Mouse (Mus musculus) layer of hippocampus, postnatal 36 days (tissue): ENCODE results near the gene Chpf2. TPM values are rescaled to one million over a fixed set of nuclear protein-coding genes. Genes with fewer than 3 reads are reported as not detected.
"Not testable (repeated sequence)": the region's sequence is repeated elsewhere in the genome, so short reads cannot be mapped to it uniquely, and the experiment has no call there.

Experiments used
- DNase-seq, 2 experiments: peaks; one replicate each; pipeline ENCODE4 v3.0.0; 2022
- total RNA-seq, 2 experiments: library from RNA; stranded (reverse); gene quantifications; 2 replicates each; pipeline ENCODE4 v1.2.3; 2021

Gene Chpf2
- total RNA-seq = 10 to 100 TPM; 58.0 to 61.2 TPM

DNA sequence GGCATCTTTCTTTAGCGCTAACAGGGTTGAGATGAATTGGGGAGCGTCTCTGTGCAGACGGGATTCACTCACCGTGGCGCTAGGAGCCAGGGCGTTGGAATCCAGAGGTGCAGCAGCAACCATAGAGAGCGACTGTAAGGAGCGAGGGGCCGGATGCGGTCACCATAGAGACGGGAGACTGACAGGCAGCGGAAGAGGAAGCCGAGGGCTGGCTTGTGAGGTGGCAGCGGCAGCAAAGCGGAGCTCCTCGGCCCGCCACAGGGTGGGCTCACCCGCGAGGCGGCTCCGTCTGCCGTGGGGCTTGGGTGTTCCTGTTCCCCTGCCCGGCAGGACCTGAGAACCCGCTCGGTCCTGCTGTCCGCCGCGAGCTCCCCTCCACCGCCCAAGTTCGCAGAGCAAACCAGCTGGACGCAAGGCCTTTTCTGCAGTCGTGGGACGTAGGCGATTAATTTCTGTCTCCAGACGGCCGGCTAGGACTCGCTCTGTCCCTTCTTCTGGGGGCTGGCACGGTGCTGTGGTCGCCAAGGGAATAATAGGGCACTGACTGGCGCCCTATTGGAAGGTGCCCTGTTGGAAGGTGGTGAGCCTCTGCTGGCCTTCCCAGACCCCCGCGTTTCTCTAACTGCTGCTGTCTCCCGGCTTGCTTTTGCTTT lies at the start of gene Chpf2:
Gene Chpf2, plus strand, starts transcription at position 195 of the 653 bp plus-strand sequence.
- DNase-seq = peak; percentile 80 to 85

- no peak for DNase-seq
Observed at GRCm38 (mm10) chr5:24537618-24538017, 48.9 kb upstream of the Chpf2 start.

- DNase-seq = no peak
Observed at GRCm38 (mm10) chr5:24539571-24540296, 46.8 kb upstream of the Chpf2 start.

- peak in 1 of 2 experiments; percentile 21 for DNase-seq
Observed at GRCm38 (mm10) chr5:24540387-24541143, 46.0 kb upstream of the Chpf2 start, which contains the start of gene Asb10. TSS of gene Asb10 (minus strand) at chr5:24540978.

DNA sequence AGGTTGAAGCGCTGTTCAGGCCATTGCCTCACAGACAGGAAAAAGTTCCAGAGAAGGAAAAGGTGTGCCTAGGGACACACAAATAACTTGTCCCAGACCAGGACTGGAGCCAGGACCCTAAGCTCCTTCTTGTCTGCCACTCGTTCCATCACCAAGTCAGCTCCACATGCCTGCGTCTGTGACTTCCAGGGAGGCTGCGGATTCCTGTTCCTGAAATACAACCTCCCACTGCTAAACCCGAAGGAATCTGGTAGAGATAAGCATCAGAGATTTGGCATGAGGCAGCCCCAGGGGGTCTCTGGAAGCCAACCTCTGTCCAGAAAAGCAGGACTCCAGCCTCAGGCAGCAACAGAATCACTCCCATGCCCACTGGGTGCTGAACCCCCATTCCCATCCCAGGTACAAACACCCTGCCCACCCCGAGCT lies 45.4 kb upstream of the Chpf2 start:
- DNase-seq = no peak

GRCm38 (mm10) chr5:24542643-24543042 lies 43.9 kb upstream of the Chpf2 start:
- DNase-seq = no peak

DNA sequence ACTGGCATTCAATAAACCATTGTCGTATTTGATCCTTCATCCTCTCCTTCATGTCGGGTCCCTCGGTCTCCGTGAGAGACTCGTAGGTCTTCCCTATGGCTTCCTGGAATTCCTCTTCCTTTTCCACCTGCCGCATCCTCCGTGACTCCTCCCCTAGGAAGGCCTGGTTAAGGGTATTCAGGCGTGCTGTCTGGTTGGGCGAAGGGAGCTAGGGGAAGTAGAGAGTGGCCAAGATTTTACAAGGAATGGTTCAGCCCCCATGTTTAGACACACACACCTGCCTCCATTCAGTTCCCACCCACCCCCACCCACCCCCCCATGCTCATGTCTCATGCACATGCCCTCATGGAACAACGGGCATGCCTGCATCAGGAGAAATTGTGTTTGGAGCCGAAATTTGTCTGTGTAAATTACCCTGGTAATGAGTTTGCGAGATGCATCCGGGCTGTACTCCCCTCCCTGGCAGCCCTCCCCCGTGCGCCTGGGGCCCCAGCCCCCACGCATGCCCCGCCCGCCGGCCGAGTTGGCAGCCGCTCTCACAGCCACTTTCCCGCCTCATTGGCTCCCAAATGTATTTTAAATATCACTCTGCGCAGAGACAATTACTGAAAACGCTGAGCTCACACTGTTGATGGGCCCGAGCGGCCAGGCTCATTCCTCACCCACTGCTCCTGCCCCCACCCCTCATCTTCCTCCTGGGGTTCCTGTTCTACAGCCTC lies 35.8 kb upstream of the Chpf2 start:
- DNase-seq = peak; percentile 51 to 54

GRCm38 (mm10) chr5:24551317-24551688 lies 35.2 kb upstream of the Chpf2 start:
- DNase-seq = no peak

DNA sequence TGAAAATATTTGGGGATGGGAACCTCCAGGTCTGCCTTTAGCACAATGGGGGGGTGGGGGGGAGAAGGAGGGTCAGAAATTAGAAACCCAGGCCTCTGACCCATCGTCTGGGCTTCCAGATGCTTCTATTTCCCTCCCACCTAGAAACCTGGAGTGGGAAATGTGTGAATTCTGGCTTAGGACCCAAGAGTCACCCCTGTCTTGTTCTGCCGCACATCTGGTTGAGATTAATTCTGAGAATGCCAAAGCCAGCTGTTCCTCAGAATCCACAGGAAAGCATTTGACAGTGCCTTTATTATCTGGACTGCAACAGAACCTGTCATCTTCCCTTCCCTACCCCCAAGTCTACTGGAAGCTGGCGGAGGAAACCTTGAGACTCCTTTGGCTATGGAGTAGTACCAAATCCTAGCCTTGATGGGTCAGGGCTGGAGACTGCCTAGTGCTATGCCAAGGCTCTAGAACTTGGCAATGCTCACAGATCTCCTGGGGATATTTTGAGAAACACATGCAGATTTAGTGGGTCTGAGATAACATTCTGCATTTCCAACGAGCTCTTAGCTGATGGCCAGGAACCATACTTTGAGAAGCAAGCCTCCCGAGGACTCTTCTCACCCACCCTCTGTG lies 32.8 kb upstream of the Chpf2 start:
- no peak for DNase-seq

- not testable (repeated sequence) for DNase-seq
Observed at GRCm38 (mm10) chr5:24555335-24555734, 31.2 kb upstream of the Chpf2 start.

DNA sequence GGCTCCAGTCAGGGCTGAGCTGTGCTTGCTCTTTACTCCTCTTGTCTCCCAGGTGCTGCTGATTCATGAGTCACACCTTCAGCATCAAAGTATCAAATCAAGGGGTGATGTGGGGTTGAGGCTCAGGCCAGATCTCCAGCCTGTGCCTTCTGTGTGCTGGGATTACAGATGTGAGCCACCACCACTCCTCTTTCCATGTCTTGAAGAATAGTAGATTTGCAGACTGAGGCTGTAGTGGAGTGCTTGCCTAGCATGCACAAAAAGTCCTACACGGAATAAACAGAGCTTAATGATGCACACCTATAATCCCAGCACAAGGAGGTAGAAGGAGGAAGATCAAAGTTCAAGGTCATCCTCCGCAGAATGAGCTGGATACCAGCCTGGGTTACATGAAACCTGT lies 29.8 kb upstream of the Chpf2 start, which contains the start of gene 4931409K22Rik:
Gene 4931409K22Rik, minus strand, starts transcription at position 101 of the 400 bp plus-strand sequence.
- no peak for DNase-seq

GRCm38 (mm10) chr5:24575948-24576347 lies 10.6 kb upstream of the Chpf2 start:
- no peak for DNase-seq

GRCm38 (mm10) chr5:24576801-24577182 lies 9.7 kb upstream of the Chpf2 start:
- DNase-seq = no peak

GRCm38 (mm10) chr5:24577183-24577929 lies 9.2 kb upstream of the Chpf2 start, which contains the start of gene Abcf2:
TSS of gene Abcf2 (minus strand) at chr5:24577467.
- DNase-seq = peak; percentile 100

GRCm38 (mm10) chr5:24578109-24578963 lies 8.2 kb upstream of the Chpf2 start:
- DNase-seq = no peak

- DNase-seq = no peak
Observed at GRCm38 (mm10) chr5:24586106-24586505, 435 bp upstream of the Chpf2 start.

- no peak for DNase-seq
Observed at GRCm38 (mm10) chr5:24587200-24587577, 648 bp downstream of the Chpf2 start.

- no peak for DNase-seq
Observed at GRCm38 (mm10) chr5:24589511-24590500, 3.3 kb downstream of the Chpf2 start.

GRCm38 (mm10) chr5:24591268-24591721 lies 4.8 kb downstream of the Chpf2 start:
- no peak for DNase-seq
